Mouse (Mus musculus) embryonic facial prominence, embryonic 12.5 days (tissue): ENCODE results near the gene Pnldc1. TPM values are rescaled to one million over a fixed set of nuclear protein-coding genes. Genes with fewer than 3 reads are reported as not detected.

Experiments used
- ATAC-seq: fragments of 200-750 bp; cut with Nextera tagmentation; 2 replicates; pipeline ENCODE4 v1.8.0; 2017; ENCODE audit not compliant: insufficient number of reproducible peaks, insufficient read depth, low FRiP score, low TSS enrichment
- H3K27ac ChIP-seq: fragments of 300-500 bp; sonication (generic); 2 replicates; pipeline ENCODE4 v1.5.1; 2016; ENCODE audit warnings: mild to moderate bottlenecking
- H3K27me3 ChIP-seq: fragments of 300-500 bp; sonication (generic); 2 replicates; pipeline ENCODE4 v1.6.1; 2016; ENCODE audit warnings: mild to moderate bottlenecking, moderate library complexity
- H3K36me3 ChIP-seq: fragments of 300-500 bp; sonication (generic); 2 replicates; pipeline ENCODE4 v1.6.1; 2016; ENCODE audit warnings: mild to moderate bottlenecking
- H3K4me1 ChIP-seq: fragments of 300-500 bp; sonication (generic); 2 replicates; pipeline ENCODE4 v1.6.1; 2016
- H3K4me2 ChIP-seq: fragments of 300-500 bp; sonication (generic); replicated peaks from 2 replicates; pipeline ENCODE4 v1.6.1; 2016; ENCODE audit warnings: mild to moderate bottlenecking, moderate library complexity
- H3K4me3 ChIP-seq: fragments of 300-500 bp; sonication (generic); 2 replicates; pipeline ENCODE4 v1.5.1; 2016; ENCODE audit warnings: mild to moderate bottlenecking
- H3K9ac ChIP-seq: fragments of 300-500 bp; sonication (generic); 2 replicates; pipeline ENCODE4 v1.6.1; 2016; ENCODE audit warnings: mild to moderate bottlenecking, moderate library complexity
- H3K9me3 ChIP-seq: fragments of 300-500 bp; sonication (generic); 2 replicates; pipeline ENCODE4 v1.6.1; 2016; ENCODE audit warnings: mild to moderate bottlenecking, moderate library complexity
- WGBS: fragments of 180-500 bp; shearing (Covaris S2); methylation state at CpG from one replicate; pipeline ENCODE4 v1.1.7; 2016; 5-methylcytosine and 5-hydroxymethylcytosine counted together
- polyA plus RNA-seq: library from polyadenylated mRNA; unstranded; fragments of >200 nt; fragmentation: Nextera tagmentation; extraction: Ambion mirVana; gene quantifications from 2 replicates; pipeline ENCODE4 v1.2.1, GENCODE M21; 2016

Pnldc1 gene
- polyA plus RNA-seq, 1 experiment from 2014 or later = 4.1 TPM

GRCm38 (mm10) chr17:12875734-12876133, 34.3 kb downstream of the Pnldc1 start, which contains the start of gene Mrgprh:
Mrgprh (plus strand) TSS chr17:12876034.
- no peaks in the 10 kb centered on the region for H3K36me3 ChIP-seq
- H3K4me3 ChIP-seq = no peak within 1 kb of the TSS
- WGBS = 78% methylated on average over 5 of the region's 5 CpGs
- H3K4me2 ChIP-seq = no peak within 1 kb of the TSS
- no peak for ATAC-seq
- H3K27ac ChIP-seq = no peak within 1 kb of the TSS
- peaks cover 16% of the 10 kb centered on the region for H3K4me1 ChIP-seq
- H3K9ac ChIP-seq = no peak within 1 kb of the TSS
- H3K27me3 ChIP-seq = no peaks in the 10 kb centered on the region
- H3K9me3 ChIP-seq = no peaks in the 10 kb centered on the region

DNA sequence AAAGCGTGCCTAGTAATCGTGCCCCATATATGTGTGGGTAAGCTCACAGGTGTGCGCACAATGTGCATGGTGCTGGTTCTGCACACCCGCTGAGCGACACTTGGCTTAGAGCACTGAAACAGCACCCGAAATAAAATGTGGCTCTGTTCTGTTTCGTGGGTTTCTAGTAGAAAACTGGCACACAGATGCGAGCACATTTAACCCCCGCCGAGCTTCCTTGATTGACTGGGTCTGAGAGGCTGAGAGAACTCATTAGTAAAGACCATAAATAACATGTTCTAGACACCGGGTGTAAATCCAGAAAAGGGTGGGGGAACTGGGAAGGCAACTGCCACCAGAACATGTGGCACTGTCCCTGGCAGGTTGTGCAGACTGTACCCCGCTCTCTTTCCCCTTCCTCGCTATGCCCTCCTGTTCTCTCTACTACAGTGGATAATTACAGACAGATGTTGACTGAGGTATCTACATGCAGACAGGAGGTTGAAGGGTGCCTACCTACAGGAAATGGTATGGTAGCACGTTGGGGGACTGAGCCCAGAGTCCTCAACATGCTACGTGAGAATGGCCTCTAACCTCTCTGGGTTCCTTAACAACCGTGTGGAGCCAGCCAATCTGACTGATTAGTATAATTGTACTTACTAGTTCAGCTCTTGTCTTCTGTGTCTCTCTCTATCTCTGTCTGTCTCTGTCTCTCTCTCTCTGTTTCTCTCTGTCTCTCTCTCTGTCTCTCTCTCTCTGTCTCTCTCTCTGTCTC, 37.6 kb downstream of the Pnldc1 start:
- Histone ChIP-seq H3K9ac (no peak overlapping the region), H3K4me2 (no peak overlapping the region), H3K27me3 (no peaks in the 10 kb centered on the region), H3K9me3 (no peaks in the 10 kb centered on the region), H3K4me1 (peaks cover 37% of the 10 kb centered on the region), H3K36me3 (no peaks in the 10 kb centered on the region), H3K27ac (no peak overlapping the region), H3K4me3 (no peak overlapping the region)
- 48% methylated on average over 16 of the region's 16 CpGs for WGBS
- ATAC-seq = no peak

GRCm38 (mm10) chr17:12868640-12869039, 41.4 kb downstream of the Pnldc1 start:
- peak overlapping the region; percentile 67 for H3K27ac ChIP-seq
- ATAC-seq = 0 out of 2 replicates have a peak, but pooled peaks have one; percentile 43

GRCm38 (mm10) chr17:12868043-12868442, 42.0 kb downstream of the Pnldc1 start, which contains the start of gene Mas1:
Mas1 (minus strand) TSS chr17:12868143.
- H3K4me1 ChIP-seq = peaks cover 33% of the 10 kb centered on the region
- H3K4me3 ChIP-seq = no peak within 1 kb of the TSS
- no peak within 1 kb of the TSS for H3K9ac ChIP-seq
- peak within 1 kb of the TSS; percentile 67 for H3K27ac ChIP-seq
- no peaks in the 10 kb centered on the region for H3K36me3 ChIP-seq
- ATAC-seq = no peak
- no peak within 1 kb of the TSS for H3K4me2 ChIP-seq
- whole genome bisulfite sequencing = 33% methylated on average over 2 of the region's 2 CpGs
- no peaks in the 10 kb centered on the region for H3K27me3 ChIP-seq
- no peaks in the 10 kb centered on the region for H3K9me3 ChIP-seq

More at GRCm38 (mm10) chr17:12868640-12869039, 41.4 kb downstream of the Pnldc1 start:
- Histone ChIP-seq H3K9ac (no peak overlapping the region), H3K36me3 (no peaks in the 10 kb centered on the region), H3K4me2 (no peak overlapping the region), H3K4me3 (no peak overlapping the region), H3K9me3 (no peaks in the 10 kb centered on the region), H3K27me3 (no peaks in the 10 kb centered on the region), H3K4me1 (peaks cover 37% of the 10 kb centered on the region)
- 7% methylated on average over 4 of the region's 4 CpGs for WGBS

DNA sequence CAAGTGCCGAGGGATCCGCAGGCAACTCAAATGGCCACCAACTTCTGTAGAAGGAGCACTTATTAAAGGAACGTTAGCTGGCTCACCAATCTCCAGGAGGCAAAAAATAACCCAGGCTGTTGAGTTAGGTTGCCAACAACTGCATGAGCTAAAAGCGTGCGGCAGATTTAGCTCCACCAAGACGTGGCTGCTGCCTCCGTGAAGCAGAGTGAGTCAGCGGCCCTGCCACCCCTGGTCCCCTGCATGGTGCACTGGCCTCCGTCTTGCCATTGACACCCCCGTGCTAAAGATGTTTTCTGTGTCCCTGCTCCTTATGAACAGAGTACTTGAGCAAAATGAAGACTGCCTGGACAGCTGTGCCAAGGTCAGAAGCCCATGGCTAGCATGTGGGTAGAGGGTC, 43.2 kb downstream of the Pnldc1 start:
- H3K4me3 ChIP-seq = no peak overlapping the region
- no peak overlapping the region for H3K9ac ChIP-seq
- 81% methylated on average over 10 of the region's 10 CpGs for WGBS
- H3K9me3 ChIP-seq = no peaks in the 10 kb centered on the region
- H3K4me2 ChIP-seq = no peak overlapping the region
- ATAC-seq = no peak
- H3K27me3 ChIP-seq = no peaks in the 10 kb centered on the region
- H3K27ac ChIP-seq = no peak overlapping the region
- H3K36me3 ChIP-seq = no peaks in the 10 kb centered on the region
- peaks cover 23% of the 10 kb centered on the region for H3K4me1 ChIP-seq

DNA sequence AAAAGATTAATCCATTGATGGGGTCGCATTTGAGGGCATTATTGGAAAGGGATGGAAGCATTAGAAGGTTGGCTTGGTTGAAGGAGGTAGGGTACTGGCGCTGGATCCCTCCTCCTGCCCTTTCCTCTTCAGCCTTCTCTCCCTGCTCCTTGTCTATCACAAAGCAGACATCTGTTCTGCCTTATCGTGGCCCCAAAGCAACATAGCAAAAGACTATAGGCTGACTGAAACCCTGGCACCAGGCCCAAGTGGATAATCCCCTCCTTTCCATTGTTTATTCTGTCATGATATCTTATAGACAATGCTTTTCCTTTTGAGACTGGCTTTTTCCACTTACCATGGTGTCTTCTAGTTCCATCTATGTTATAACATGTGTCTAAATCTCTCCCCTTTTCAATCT, 44.6 kb downstream of the Pnldc1 start:
- ATAC-seq = no peak
- no peak overlapping the region for H3K9ac ChIP-seq
- 52% methylated on average over 3 of the region's 3 CpGs for WGBS
- no peaks in the 10 kb centered on the region for H3K9me3 ChIP-seq
- no peaks in the 10 kb centered on the region for H3K27me3 ChIP-seq
- H3K4me3 ChIP-seq = no peak overlapping the region
- H3K4me2 ChIP-seq = no peak overlapping the region
- H3K4me1 ChIP-seq = peaks cover 21% of the 10 kb centered on the region
- no peaks in the 10 kb centered on the region for H3K36me3 ChIP-seq
- no peak overlapping the region for H3K27ac ChIP-seq

- Histone ChIP-seq H3K4me1 (peaks cover 13% of the 10 kb centered on the region), H3K27me3 (no peaks in the 10 kb centered on the region), H3K9ac (no peak overlapping the region), H3K4me3 (no peak overlapping the region), H3K4me2 (no peak overlapping the region), H3K27ac (no peak overlapping the region), H3K9me3 (no peaks in the 10 kb centered on the region), H3K36me3 (no peaks in the 10 kb centered on the region)
- ATAC-seq = no peak
Observed at GRCm38 (mm10) chr17:12864111-12864510, 45.9 kb downstream of the Pnldc1 start.

- Histone ChIP-seq H3K4me2 (no peak overlapping the region), H3K9ac (no peak overlapping the region), H3K27me3 (no peaks in the 10 kb centered on the region), H3K9me3 (no peaks in the 10 kb centered on the region), H3K4me1 (no peaks in the 10 kb centered on the region), H3K4me3 (no peak overlapping the region), H3K27ac (no peak overlapping the region), H3K36me3 (no peaks in the 10 kb centered on the region)
- ATAC-seq = no peak
- 73% methylated on average over 8 of the region's 8 CpGs for WGBS
Observed at GRCm38 (mm10) chr17:12859006-12859520, 51.0 kb downstream of the Pnldc1 start.

DNA sequence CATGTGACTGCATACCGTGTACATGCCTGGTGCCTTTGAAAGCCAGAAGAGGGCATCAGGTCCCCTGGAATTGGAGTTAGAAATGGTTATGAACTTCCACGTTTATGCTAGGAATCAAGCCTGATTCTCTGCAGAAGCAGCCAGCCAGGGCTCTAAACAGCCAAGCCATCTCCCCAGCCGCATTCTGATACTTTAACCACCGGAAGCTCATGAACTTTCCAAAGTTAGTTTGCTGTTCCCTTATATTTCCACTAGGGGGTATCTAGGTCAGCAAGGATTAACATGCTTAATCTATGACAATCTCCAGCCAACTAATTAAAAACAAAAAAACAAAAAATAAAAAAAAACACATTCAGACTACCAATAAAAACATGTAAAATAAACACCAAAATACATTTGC, 52.0 kb downstream of the Pnldc1 start:
- no peak overlapping the region for H3K9ac ChIP-seq
- no peaks in the 10 kb centered on the region for H3K4me1 ChIP-seq
- no peak overlapping the region for H3K27ac ChIP-seq
- no peak for ATAC-seq
- no peaks in the 10 kb centered on the region for H3K9me3 ChIP-seq
- H3K27me3 ChIP-seq = no peaks in the 10 kb centered on the region
- H3K4me2 ChIP-seq = no peak overlapping the region
- 35% methylated on average over 4 of the region's 4 CpGs for whole genome bisulfite sequencing
- H3K36me3 ChIP-seq = no peaks in the 10 kb centered on the region
- H3K4me3 ChIP-seq = no peak overlapping the region

- Histone ChIP-seq H3K27ac (no peak overlapping the region), H3K9me3 (no peaks in the 10 kb centered on the region), H3K36me3 (no peaks in the 10 kb centered on the region), H3K4me2 (no peak overlapping the region), H3K4me1 (no peaks in the 10 kb centered on the region), H3K27me3 (no peaks in the 10 kb centered on the region), H3K9ac (no peak overlapping the region), H3K4me3 (no peak overlapping the region)
- no peak for ATAC-seq
- WGBS = 43% methylated on average over 3 of the region's 3 CpGs
Observed at GRCm38 (mm10) chr17:12857395-12857794, 52.6 kb downstream of the Pnldc1 start.

DNA sequence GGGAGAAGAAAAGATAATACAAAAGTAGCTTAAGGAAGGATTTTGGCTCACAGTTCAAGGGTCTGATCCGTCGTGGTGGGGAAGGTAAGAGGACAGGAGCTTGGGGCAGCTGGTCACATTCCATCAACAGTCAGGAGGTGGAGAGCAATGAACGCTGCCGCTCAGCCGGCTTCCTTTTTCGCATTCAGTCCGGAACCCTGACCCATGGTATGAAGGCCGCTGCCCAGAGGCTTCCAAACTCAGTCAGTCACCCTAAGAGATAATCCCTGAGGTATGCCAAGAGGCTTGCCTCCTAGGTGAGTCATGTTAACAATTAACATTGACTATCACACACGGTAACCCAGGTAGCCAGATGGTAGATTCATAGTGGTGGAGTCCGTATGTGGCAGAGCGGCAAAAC, 55.6 kb downstream of the Pnldc1 start:
- 92% methylated on average over 11 of the region's 11 CpGs for WGBS
- H3K4me1 ChIP-seq = no peaks in the 10 kb centered on the region
- H3K27me3 ChIP-seq = no peaks in the 10 kb centered on the region
- H3K9me3 ChIP-seq = no peaks in the 10 kb centered on the region
- no peak for ATAC-seq
- no peak overlapping the region for H3K4me2 ChIP-seq
- no peak overlapping the region for H3K4me3 ChIP-seq
- no peak overlapping the region for H3K27ac ChIP-seq
- H3K36me3 ChIP-seq = no peaks in the 10 kb centered on the region
- no peak overlapping the region for H3K9ac ChIP-seq

- no peaks in the 10 kb centered on the region for H3K27me3 ChIP-seq
- H3K4me2 ChIP-seq = no peak overlapping the region
- H3K9me3 ChIP-seq = no peaks in the 10 kb centered on the region
- no peak overlapping the region for H3K4me3 ChIP-seq
- H3K9ac ChIP-seq = no peak overlapping the region
- no peaks in the 10 kb centered on the region for H3K36me3 ChIP-seq
- H3K27ac ChIP-seq = no peak overlapping the region
- H3K4me1 ChIP-seq = no peaks in the 10 kb centered on the region
- 84% methylated on average over 2 of the region's 2 CpGs for WGBS
- ATAC-seq = no peak
Observed at GRCm38 (mm10) chr17:12853821-12854220, 56.2 kb downstream of the Pnldc1 start.
